ENCODE assay signal across 8 mouse cellular contexts in the genomic region with DNA sequence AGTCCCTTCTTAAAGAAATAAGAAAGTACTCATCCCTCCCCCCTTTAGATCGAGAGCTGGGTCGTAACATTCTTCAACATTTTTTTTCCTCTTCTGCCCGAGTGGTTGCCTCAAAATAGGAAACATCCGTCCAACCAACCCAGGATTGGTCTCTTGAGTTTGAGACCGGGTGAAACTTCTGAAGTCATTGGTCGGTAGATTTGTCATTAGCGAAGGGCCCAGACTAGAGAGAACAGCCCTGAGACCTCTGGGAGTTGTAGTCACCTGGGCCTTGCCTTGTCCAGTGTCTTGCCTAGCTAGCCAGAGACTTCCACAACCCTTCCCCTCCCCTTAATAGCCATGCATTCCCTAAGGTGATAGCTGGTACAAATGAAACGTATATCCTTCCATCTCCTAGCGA. TPM values are rescaled to one million over a fixed set of nuclear protein-coding genes. Genes with fewer than 3 reads are reported as not detected.
DNase-seq lines count a peak whose midpoint lies in the region; ATAC-seq and TF ChIP-seq lines count a peak whose summit lies in the region.

No protein-coding gene starts in this region.

- peak overlapping the region; percentile 80 to 93 for H3K4me3 ChIP-seq in MEL (ENCODE audit: control insufficient read depth in 1 of 2, insufficient read depth in 1 of 2, low read depth in 2 of 2, low read length in 2 of 2)
- peak overlapping the region; percentile 64 for H3K4me3 ChIP-seq in forebrain, embryonic 15.5 days
- peak overlapping the region; percentile 64 for H3K4me3 ChIP-seq in lung, embryonic 16.5 days (ENCODE audit: low read length)

- peak; percentile 66 for ATAC-seq in forebrain, embryonic 15.5 days (replicated peaks)
- ATAC-seq in lung, embryonic 16.5 days (ENCODE audit: low read depth), result peak; percentile 75

- H3K79me2 ChIP-seq in MEL (ENCODE audit: control insufficient read depth, insufficient read depth, low read length, poor library complexity), result peaks cover 10% of the 10 kb centered on the region; the same call in 1 of the 2 replicates

- no peak for TF ChIP-seq EP300 in MEL (IDR thresholded peaks at IDR 0.05; ENCODE audit: low read depth in 1 of 2, low read length in 2 of 2)

- no peaks in the 10 kb centered on the region for H3K27me3 ChIP-seq in MEL (ENCODE audit: control insufficient read depth in 1 of 2, insufficient read depth in 2 of 2, low read length in 2 of 2)
- H3K27me3 ChIP-seq in forebrain, embryonic 15.5 days, result no peaks in the 10 kb centered on the region
- no peaks in the 10 kb centered on the region for H3K27me3 ChIP-seq in lung, embryonic 16.5 days (ENCODE audit: control insufficient read depth, insufficient read depth, low read depth, low read length)

- DNase-seq in MEL (ENCODE audit: low read depth, low spot score), result peak; percentile 95
- DNase-seq in cerebellum, adult 11 months, result peak; percentile 40
- DNase-seq in heart, postnatal 36 days, result peak; percentile 49 to 51
- peak; percentile 41 to 58 for DNase-seq in layer of hippocampus, adult 8-10 months (ENCODE audit: low spot score in 2 of 2)
- peak; percentile 61 for DNase-seq in ovary, adult 18-20 months (ENCODE audit: low spot score)
- DNase-seq in thymus, postnatal 14 days, result peak; percentile 56

- H3K27ac ChIP-seq in MEL (ENCODE audit: control insufficient read depth, low read depth, low read length), result peak overlapping the region; percentile 97
- H3K27ac ChIP-seq in forebrain, embryonic 15.5 days (replicated peaks), result peak overlapping the region; percentile 92; the same call in 1 of the 2 replicates
- H3K27ac ChIP-seq in lung, embryonic 16.5 days (ENCODE audit: low read length), result peak overlapping the region; percentile 98

- no peak for TF ChIP-seq RAD21 in MEL (IDR thresholded peaks at IDR 0.05; ENCODE audit: low read depth, low read length)

- H3K36me3 ChIP-seq in MEL (ENCODE audit: control insufficient read depth in 1 of 2, insufficient read depth in 2 of 2, low read length in 2 of 2), result peaks cover 5 to 25% of the 10 kb centered on the region in 2 experiments
- no peaks in the 10 kb centered on the region; the same call in 1 of the 2 replicates for H3K36me3 ChIP-seq in forebrain, embryonic 15.5 days
- H3K36me3 ChIP-seq in lung, embryonic 16.5 days (ENCODE audit: control insufficient read depth, insufficient read depth, low read length), result no peaks in the 10 kb centered on the region

- no peak for TF ChIP-seq CTCF in MEL (IDR thresholded peaks at IDR 0.05 in 2 of 3, conservative IDR thresholded peaks at IDR 0.05 in 1 of 3; ENCODE audit: control insufficient read depth in 1 of 3, insufficient read depth in 1 of 3, low read depth in 2 of 3, low read length in 3 of 3, poor library complexity in 1 of 3, severe bottlenecking in 1 of 3)

- intact Hi-C loops in heart, postnatal 36 days (cut with DNase I), result loop anchor here (5.0 kb wide), 3 partner anchors 125 to 650 kb away; partner anchors contain the start of genes Arhgap6 and Hccs

- H3K9ac ChIP-seq in MEL (ENCODE audit: control insufficient read depth, low read depth, low read length, poor library complexity, severe bottlenecking), result peak overlapping the region; percentile 94
- peak overlapping the region; percentile 62 for H3K9ac ChIP-seq in forebrain, embryonic 15.5 days (replicated peaks)
- peak overlapping the region; percentile 75 for H3K9ac ChIP-seq in lung, embryonic 16.5 days (ENCODE audit: low read length)

- peak overlapping the region; percentile 75 for H3K4me2 ChIP-seq in forebrain, embryonic 15.5 days (replicated peaks)
- peak overlapping the region; percentile 77 for H3K4me2 ChIP-seq in lung, embryonic 16.5 days (ENCODE audit: low read depth, low read length)

- H3K9me3 ChIP-seq in MEL (replicated peaks; ENCODE audit: insufficient read depth, low read length), result no peaks in the 10 kb centered on the region
- no peaks in the 10 kb centered on the region for H3K9me3 ChIP-seq in forebrain, embryonic 15.5 days
- H3K9me3 ChIP-seq in lung, embryonic 16.5 days (ENCODE audit: control insufficient read depth, low read length), result no peaks in the 10 kb centered on the region; the same call in 1 of the 2 replicates

- WGBS in forebrain, embryonic 15.5 days, result 18% methylated on average over 9 of the region's 9 CpGs
- WGBS in lung, embryonic 16.5 days, result 14% methylated on average over 9 of the region's 9 CpGs

- peaks cover 0 to 5% of the 10 kb centered on the region in 2 experiments; a peak in 2 of 4 replicates for H3K4me1 ChIP-seq in MEL (ENCODE audit: control insufficient read depth in 1 of 2, insufficient read depth in 2 of 2, low read length in 2 of 2)
- H3K4me1 ChIP-seq in forebrain, embryonic 15.5 days, result no peaks in the 10 kb centered on the region
- no peaks in the 10 kb centered on the region for H3K4me1 ChIP-seq in lung, embryonic 16.5 days (replicated peaks; ENCODE audit: control insufficient read depth, insufficient read depth, low read length)

- TF ChIP-seq POLR2A in MEL (IDR thresholded peaks at IDR 0.05; ENCODE audit: control insufficient read depth in 1 of 2, insufficient read depth in 1 of 2, low read depth in 1 of 2, low read length in 2 of 2, poor library complexity in 1 of 2), result no peak

TF ChIP-seq in MEL, 35 proteins besides CTCF, POLR2A, EP300 and RAD21:
- TF ChIP-seq MYB (IDR thresholded peaks at IDR 0.05; ENCODE audit: low read depth, low read length), result no peak
- peak; percentile 96 for TF ChIP-seq HCFC1 (IDR thresholded peaks at IDR 0.05; ENCODE audit: low read depth, low read length)
- TF ChIP-seq CHD1 (IDR thresholded peaks at IDR 0.05; ENCODE audit: low read depth, low read length), result no peak
- no peak for TF ChIP-seq USF2 (IDR thresholded peaks at IDR 0.05; ENCODE audit: borderline replicate concordance in 1 of 2, insufficient read depth in 1 of 2, low read depth in 1 of 2, low read length in 2 of 2)
- TF ChIP-seq MYC (IDR thresholded peaks at IDR 0.05; ENCODE audit: low read depth, low read length), result no peak
- TF ChIP-seq TBP (IDR thresholded peaks at IDR 0.05; ENCODE audit: low read depth, low read length), result peak; percentile 64
- TF ChIP-seq UBTF (IDR thresholded peaks at IDR 0.05; ENCODE audit: borderline replicate concordance, insufficient read depth, low read depth, low read length), result no peak
- no peak for TF ChIP-seq GABPA (IDR thresholded peaks at IDR 0.05; ENCODE audit: low read depth, low read length)
- no peak for TF ChIP-seq GATA1 (IDR thresholded peaks at IDR 0.05; ENCODE audit: low read depth, low read length)
- 0 out of 2 replicates have a peak, but pooled peaks have one; percentile 19 for TF ChIP-seq ETS1 (IDR thresholded peaks at IDR 0.05; ENCODE audit: low read depth, low read length)
- no peak for TF ChIP-seq MEF2A (IDR thresholded peaks at IDR 0.05; ENCODE audit: extremely low read depth, insufficient replicate concordance, low read depth, low read length, poor library complexity, severe bottlenecking)
- no peak for TF ChIP-seq NRF1 (IDR thresholded peaks at IDR 0.05; ENCODE audit: insufficient read depth, low read depth, low read length, poor library complexity, severe bottlenecking)
- peak; percentile 65 for TF ChIP-seq ELF1 (IDR thresholded peaks at IDR 0.05; ENCODE audit: low read depth, low read length)
- 0 out of 2 replicates have a peak, but pooled peaks have one; percentile 6 for TF ChIP-seq TCF12 (IDR thresholded peaks at IDR 0.05; ENCODE audit: low read depth, low read length)
- TF ChIP-seq SIN3A (IDR thresholded peaks at IDR 0.05; ENCODE audit: low read length), result peak; percentile 82
- peak; percentile 53 for TF ChIP-seq NELFE (IDR thresholded peaks at IDR 0.05; ENCODE audit: low read depth, low read length)
- TF ChIP-seq USF1 (IDR thresholded peaks at IDR 0.05; ENCODE audit: low read depth, low read length), result no peak
- TF ChIP-seq MXI1 (IDR thresholded peaks at IDR 0.05; ENCODE audit: low read depth, low read length), result peak; percentile 62; the same call in 1 of the 2 replicates
- TF ChIP-seq KAT2A (conservative IDR thresholded peaks at IDR 0.05; ENCODE audit: low read depth, low read length), result peak; percentile 80
- TF ChIP-seq ZNF384 (IDR thresholded peaks at IDR 0.05; ENCODE audit: low read depth, low read length), result peak; percentile 94
- TF ChIP-seq TAL1 (IDR thresholded peaks at IDR 0.05; ENCODE audit: low read length), result no peak
- no peak; the same call in 1 of the 2 replicates for TF ChIP-seq MAX (IDR thresholded peaks at IDR 0.05; ENCODE audit: low read length)
- TF ChIP-seq ZC3H11A (IDR thresholded peaks at IDR 0.05; ENCODE audit: low read depth, low read length), result no peak
- no peak for TF ChIP-seq RCOR1 (IDR thresholded peaks at IDR 0.05; ENCODE audit: low read depth, low read length)
- TF ChIP-seq ZMIZ1 (IDR thresholded peaks at IDR 0.05; ENCODE audit: low read depth, low read length), result no peak; the same call in 1 of the 2 replicates
- TF ChIP-seq ZKSCAN1 (IDR thresholded peaks at IDR 0.05; ENCODE audit: low read depth, low read length), result no peak
- TF ChIP-seq BHLHE40 (IDR thresholded peaks at IDR 0.05; ENCODE audit: borderline replicate concordance, low read depth, low read length), result no peak
- TF ChIP-seq MAZ (IDR thresholded peaks at IDR 0.05; ENCODE audit: low read depth, low read length), result no peak
- peak; percentile 25 for TF ChIP-seq CHD2 (IDR thresholded peaks at IDR 0.05; ENCODE audit: low read length)
- TF ChIP-seq MAFK (IDR thresholded peaks at IDR 0.05; ENCODE audit: borderline replicate concordance, low read depth, low read length), result no peak
- TF ChIP-seq E2F4 (IDR thresholded peaks at IDR 0.05; ENCODE audit: borderline replicate concordance, low read depth, low read length), result no peak
- no peak for TF ChIP-seq JUND (IDR thresholded peaks at IDR 0.05; ENCODE audit: low read depth, low read length)
- TF ChIP-seq POLR2AphosphoS5 (IDR thresholded peaks at IDR 0.05; ENCODE audit: borderline replicate concordance, low read depth, low read length), result no peak
- TF ChIP-seq SMC3 (IDR thresholded peaks at IDR 0.05; ENCODE audit: low read depth, low read length), result no peak
- no peak for TF ChIP-seq POLR2AphosphoS2 (IDR thresholded peaks at IDR 0.05; ENCODE audit: low read length)

RNA-seq across cellular contexts. Expression of gene Msl3, which starts 1.3 kb away (rescaled TPM):
- total RNA-seq in MEL (2012; rRNA removed), result 76.7 and 77.4 TPM in 2 replicates
- polyA plus RNA-seq in MEL (2012; ENCODE audit: insufficient read depth in 1 of 2, insufficient read length in 2 of 2, low read depth in 1 of 2, low replicate concordance in 2 of 2, missing spikeins in 1 of 2), result 100 to 1,000 TPM in 1 of 2 experiments, 10 to 100 TPM in 1; 79.9 to 229 TPM
- polyA plus RNA-seq in forebrain, embryonic 15.5 days (2015; fragmentation: Nextera tagmentation; extraction: Ambion mirVana), result 21.0 and 22.1 TPM in 2 replicates
- 10 to 100 TPM; 49.9 to 51.5 TPM for total RNA-seq in heart, postnatal 36 days (2021)
- total RNA-seq in layer of hippocampus, adult 8-10 months (2022), result 10 to 100 TPM; 22.5 to 28.1 (median 25.2) TPM
- 43.7 and 46.4 TPM in 2 replicates for polyA plus RNA-seq in lung, embryonic 16.5 days (2015; fragmentation: Nextera tagmentation; extraction: Ambion mirVana)

Comparison
In these comparisons a context has a peak if more than half of its experiments do, and no peak if none do; other contexts are left out.
1. Peak in every context shown above with its lines: DNase-seq, ATAC-seq, H3K4me3 ChIP-seq and H3K27ac ChIP-seq.
2. DNase-seq: peak in every context shown above with its lines; median percentile 95 in MEL; 61 in ovary, adult 18-20 months; 56 in thymus, postnatal 14 days; 50 in heart, postnatal 36 days; 50 in layer of hippocampus, adult 8-10 months; 40 in cerebellum, adult 11 months.